Mouse (Mus musculus) stomach, embryonic 15.5 days (tissue): ENCODE results near the gene Ddx43. TPM values are rescaled to one million over a fixed set of nuclear protein-coding genes. Genes with fewer than 3 reads are reported as not detected.
"Not testable (repeated sequence)": the region's sequence is repeated elsewhere in the genome, so short reads cannot be mapped to it uniquely, and the experiment has no call there.

Source experiments
- ATAC-seq: fragments of 200-750 bp; cut with Nextera tagmentation; 2 replicates; pipeline ENCODE4 v1.8.0; 2017; ENCODE audit warnings: low read depth, moderate number of reproducible peaks, moderate TSS enrichment; ENCODE audit not compliant: insufficient read depth, low FRiP score
- H3K27ac ChIP-seq: fragments of 300-500 bp; sonication (generic); 2 replicates; pipeline ENCODE4 v1.5.1; 2015; ENCODE audit warnings: mild to moderate bottlenecking, inconsistent platforms
- H3K27me3 ChIP-seq: fragments of 300-500 bp; sonication (generic); replicated peaks from 2 replicates; pipeline ENCODE4 v1.6.1; 2015; ENCODE audit warnings: inconsistent platforms
- H3K36me3 ChIP-seq: fragments of 300-500 bp; sonication (generic); 2 replicates; pipeline ENCODE4 v1.6.1; 2015; ENCODE audit warnings: inconsistent platforms
- H3K4me1 ChIP-seq: fragments of 300-500 bp; sonication (generic); 2 replicates; pipeline ENCODE4 v1.6.1; 2015; ENCODE audit warnings: inconsistent platforms
- H3K4me2 ChIP-seq: fragments of 300-500 bp; sonication (generic); 2 replicates; pipeline ENCODE4 v1.6.1; 2015; ENCODE audit warnings: mild to moderate bottlenecking, inconsistent platforms
- H3K4me3 ChIP-seq: fragments of 300-500 bp; sonication (generic); replicated peaks from 2 replicates; pipeline ENCODE4 v1.5.1; 2015; ENCODE audit warnings: inconsistent platforms
- H3K9ac ChIP-seq: fragments of 300-500 bp; sonication (generic); 2 replicates; pipeline ENCODE4 v1.6.1; 2015; ENCODE audit warnings: inconsistent platforms
- H3K9me3 ChIP-seq: fragments of 300-500 bp; sonication (generic); 2 replicates; pipeline ENCODE4 v1.6.1; 2016; ENCODE audit warnings: inconsistent platforms
- WGBS: fragments of 180-500 bp; shearing (Covaris S2); methylation state at CpG from one replicate; pipeline ENCODE4 v1.1.7; 2015; 5-methylcytosine and 5-hydroxymethylcytosine counted together
- polyA plus RNA-seq: library from polyadenylated mRNA; unstranded; fragments of >200 nt; fragmentation: Nextera tagmentation; extraction: Ambion mirVana; gene quantifications from 2 replicates; pipeline ENCODE4 v1.2.1, GENCODE M21; 2015

Ddx43 gene
- polyA plus RNA-seq = 0.19 and 0.30 TPM in 2 replicates

DNA sequence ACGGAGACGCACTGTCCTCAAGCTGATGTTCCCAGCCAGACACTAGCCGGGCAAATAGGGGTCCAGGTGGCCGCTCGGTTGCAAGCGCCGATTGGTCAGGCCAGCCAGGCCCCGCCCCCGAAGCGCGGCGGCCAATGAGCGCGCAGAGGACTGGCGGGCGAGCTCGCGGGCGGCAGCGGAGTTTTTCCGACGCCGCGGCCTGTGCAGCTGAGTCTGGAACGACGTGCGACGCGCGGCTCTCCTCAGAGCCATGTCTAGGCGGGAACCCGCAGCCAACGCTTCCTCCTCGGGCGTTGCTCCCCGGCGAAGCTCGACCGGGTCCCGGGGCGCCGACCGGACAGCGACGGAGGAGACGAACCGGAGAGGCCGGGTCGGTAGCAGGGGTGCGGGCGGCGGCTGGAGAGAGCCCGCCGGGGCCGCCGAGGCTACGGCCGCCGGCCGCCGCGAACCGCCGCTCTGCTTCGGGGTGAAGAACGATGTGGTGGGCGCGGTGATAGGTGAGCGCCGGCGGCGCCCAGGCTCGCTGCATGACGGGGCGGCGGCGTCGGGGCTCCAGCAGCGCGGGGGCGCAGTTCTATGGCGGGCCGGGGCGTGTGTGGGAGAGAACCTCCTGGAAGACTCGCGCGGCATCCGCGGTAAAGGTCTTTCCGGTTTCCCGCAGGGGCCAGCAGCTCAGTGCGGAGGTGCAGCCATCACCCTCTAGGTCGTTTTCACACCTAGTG lies at the start of gene Ddx43:
TSS of gene Ddx43 (plus strand) at position 148 of the 722 bp plus-strand sequence.
- Histone ChIP-seq H3K27ac (no peak within 1 kb of the TSS), H3K36me3 (no peaks in the 10 kb centered on the region), H3K4me2 (peak within 1 kb of the TSS; percentile 70), H3K4me1 (peaks cover 9% of the 10 kb centered on the region; the same call in 1 of the 2 replicates), H3K9me3 (no peaks in the 10 kb centered on the region), H3K27me3 (peaks cover 48% of the 10 kb centered on the region), H3K4me3 (peak within 1 kb of the TSS; percentile 45), H3K9ac (no peak within 1 kb of the TSS)
- ATAC-seq = peak; percentile 78; the same call in 1 of the 2 replicates
- WGBS = 2% methylated on average over 93 of the region's 93 CpGs

- Histone ChIP-seq H3K9ac (no peak overlapping the region), H3K4me1 (no peaks in the 10 kb centered on the region), H3K9me3 (no peaks in the 10 kb centered on the region), H3K4me3 (no peak overlapping the region), H3K27ac (no peak overlapping the region), H3K36me3 (no peaks in the 10 kb centered on the region), H3K27me3 (no peaks in the 10 kb centered on the region), H3K4me2 (no peak overlapping the region)
- ATAC-seq = peak; percentile 76
- 41% methylated on average over 3 of the region's 3 CpGs for WGBS
Observed at GRCm38 (mm10) chr9:78347004-78347403, 48.6 kb upstream of the Ddx43 start.

- not testable (repeated sequence) for H3K27ac ChIP-seq, H3K4me1 ChIP-seq, H3K9ac ChIP-seq, H3K36me3 ChIP-seq, H3K4me3 ChIP-seq, H3K27me3 ChIP-seq, H3K4me2 ChIP-seq, ATAC-seq, H3K9me3 ChIP-seq
- WGBS = 51% methylated on average over 6 of the region's 6 CpGs
Observed at GRCm38 (mm10) chr9:78348206-78349004, 47.2 kb upstream of the Ddx43 start.

- H3K4me2 ChIP-seq, H3K9me3 ChIP-seq, H3K4me1 ChIP-seq, H3K4me3 ChIP-seq, H3K36me3 ChIP-seq, H3K27ac ChIP-seq, ATAC-seq, H3K9ac ChIP-seq, H3K27me3 ChIP-seq: not testable (repeated sequence)
- WGBS = 75% methylated on average over 3 of the region's 3 CpGs
Observed at GRCm38 (mm10) chr9:78349141-78349540, 46.4 kb upstream of the Ddx43 start.

DNA sequence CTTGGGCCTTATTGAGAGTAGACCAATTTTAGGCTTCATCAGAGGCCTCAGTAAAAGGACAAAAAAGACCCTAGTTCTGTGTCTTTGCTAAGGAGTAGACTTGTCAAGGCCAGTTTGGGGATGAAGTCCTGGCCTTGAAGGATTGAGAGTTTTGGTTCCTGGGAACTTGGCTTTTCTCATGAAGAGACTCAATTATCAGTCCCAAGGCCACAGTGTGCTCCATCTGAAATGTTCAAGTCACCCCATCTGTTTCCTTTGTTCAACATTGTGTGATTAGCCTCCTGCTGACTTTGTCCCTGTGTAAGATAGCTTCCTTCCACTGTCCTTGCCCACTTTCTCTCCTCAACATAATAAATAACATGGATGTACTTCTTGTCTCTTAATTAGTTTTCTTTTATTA lies 45.6 kb upstream of the Ddx43 start:
- H3K4me3 ChIP-seq, H3K4me1 ChIP-seq, H3K27me3 ChIP-seq, H3K27ac ChIP-seq, H3K9ac ChIP-seq, ATAC-seq, H3K4me2 ChIP-seq, H3K36me3 ChIP-seq, H3K9me3 ChIP-seq: not testable (repeated sequence)

DNA sequence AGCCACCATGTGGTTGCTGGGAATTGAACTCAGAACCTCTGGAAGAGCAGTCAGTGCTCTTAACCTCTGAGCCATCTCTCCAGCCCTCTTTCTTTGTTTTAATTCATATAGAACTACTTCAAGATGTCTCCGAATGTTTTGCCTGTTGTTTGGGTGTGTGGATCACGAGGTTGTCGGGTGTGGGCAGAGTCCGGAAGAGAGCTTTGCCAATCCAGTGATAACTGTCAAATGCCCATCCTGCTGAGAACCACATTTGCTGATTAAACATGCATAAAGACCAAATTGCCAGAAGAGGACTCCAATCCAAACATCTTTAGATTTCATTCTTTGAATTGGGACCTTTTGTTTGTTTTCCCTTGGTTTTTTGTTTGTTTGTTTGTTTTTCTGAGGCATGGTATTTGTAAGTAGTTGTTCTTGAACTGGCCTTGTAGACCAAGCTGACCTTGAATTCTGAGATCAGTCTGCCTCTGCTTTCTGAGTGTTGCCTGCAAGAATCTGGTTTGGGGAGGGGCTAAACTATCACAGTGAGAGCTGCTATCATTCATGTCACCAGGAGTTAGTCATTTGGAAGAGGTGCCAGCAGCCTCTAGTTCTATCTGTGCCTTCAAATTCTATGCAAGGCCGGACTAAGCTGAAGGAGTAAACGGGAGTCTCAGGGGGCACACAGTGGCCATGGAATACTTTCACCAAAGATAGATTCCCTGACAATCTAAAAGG lies 43.9 kb upstream of the Ddx43 start:
- Histone ChIP-seq H3K9ac (no peak overlapping the region), H3K4me1 (no peaks in the 10 kb centered on the region), H3K27me3 (no peaks in the 10 kb centered on the region), H3K4me2 (no peak overlapping the region), H3K4me3 (no peak overlapping the region), H3K27ac (no peak overlapping the region), H3K9me3 (no peaks in the 10 kb centered on the region), H3K36me3 (no peaks in the 10 kb centered on the region)
- WGBS = 77% methylated on average over 6 of the region's 6 CpGs
- no peak for ATAC-seq

DNA sequence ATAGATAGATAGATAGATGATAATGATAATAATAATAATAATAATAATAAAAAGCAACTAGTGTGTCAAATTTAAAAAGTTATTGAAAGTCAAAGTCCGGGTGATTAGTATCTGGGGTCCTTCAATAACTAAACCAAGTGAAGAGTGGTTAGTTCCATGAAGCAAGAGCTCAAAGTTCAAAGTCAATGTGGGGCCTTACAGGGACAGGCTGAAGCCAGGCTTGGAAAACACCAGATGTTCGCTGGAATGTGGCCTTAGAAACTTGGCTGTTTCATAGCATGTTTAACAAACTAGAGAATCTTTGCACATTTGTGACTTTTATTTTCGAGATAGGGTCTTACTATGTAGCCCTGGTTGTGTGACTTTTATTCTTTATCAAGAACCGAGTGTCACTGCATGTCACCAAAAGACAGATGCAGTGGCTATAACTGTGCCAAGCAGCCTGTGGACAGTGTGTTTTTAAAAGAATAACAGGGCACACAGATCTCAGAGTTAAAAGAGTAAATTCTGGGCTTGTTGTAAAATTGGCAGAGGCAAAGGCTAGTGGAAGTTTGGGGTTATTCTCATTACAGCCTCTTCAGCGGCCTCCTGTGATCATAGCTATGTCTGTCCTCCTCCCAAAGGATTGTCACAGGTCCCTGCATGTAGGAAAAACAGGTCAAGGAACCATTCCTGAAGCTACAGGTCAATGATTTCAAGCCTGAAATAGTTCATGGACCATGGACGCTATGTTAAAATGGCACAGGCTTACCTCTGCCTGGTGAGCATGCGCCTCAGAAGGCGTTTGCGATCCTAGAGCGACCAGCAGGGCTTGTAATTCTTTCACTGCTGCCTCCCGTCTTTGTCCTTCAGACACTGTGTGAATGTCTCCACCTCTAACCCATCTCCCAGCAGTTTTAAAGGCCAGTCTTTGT lies 40.7 kb upstream of the Ddx43 start:
- H3K9ac ChIP-seq = no peak overlapping the region
- no peak for ATAC-seq
- no peaks in the 10 kb centered on the region for H3K27me3 ChIP-seq
- WGBS = 79% methylated on average over 11 of the region's 11 CpGs
- no peaks in the 10 kb centered on the region for H3K4me1 ChIP-seq
- H3K36me3 ChIP-seq = no peaks in the 10 kb centered on the region
- no peak overlapping the region for H3K27ac ChIP-seq
- H3K9me3 ChIP-seq = no peaks in the 10 kb centered on the region
- H3K4me3 ChIP-seq = no peak overlapping the region
- H3K4me2 ChIP-seq = no peak overlapping the region

DNA sequence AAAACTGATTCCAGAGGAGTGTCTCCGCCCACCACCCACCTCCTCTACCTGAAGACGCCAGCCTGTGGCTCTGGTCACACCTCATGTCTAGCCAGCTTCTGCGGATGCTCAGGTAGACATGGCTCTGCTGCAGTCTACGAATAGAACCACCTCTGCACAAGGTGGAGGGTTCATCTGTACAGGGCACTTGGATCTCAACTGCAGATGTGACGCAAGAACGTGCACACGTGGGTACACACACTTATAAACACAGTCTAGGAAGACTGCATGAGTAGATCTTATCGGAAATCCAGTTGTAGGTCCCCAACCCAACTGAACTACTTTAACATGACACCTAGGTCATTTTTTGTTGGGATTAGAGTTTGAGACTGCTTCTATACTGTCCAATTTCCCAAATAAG lies 40.0 kb upstream of the Ddx43 start, which contains the start of gene Gsta2:
TSS of gene Gsta2 (minus strand) at position 178 of the 400 bp plus-strand sequence.
- 87% methylated on average over 8 of the region's 8 CpGs for WGBS
- no peaks in the 10 kb centered on the region for H3K27me3 ChIP-seq
- H3K9me3 ChIP-seq = no peaks in the 10 kb centered on the region
- no peaks in the 10 kb centered on the region for H3K36me3 ChIP-seq
- H3K9ac ChIP-seq = no peak within 1 kb of the TSS
- no peak within 1 kb of the TSS for H3K27ac ChIP-seq
- no peak within 1 kb of the TSS for H3K4me3 ChIP-seq
- no peaks in the 10 kb centered on the region for H3K4me1 ChIP-seq
- H3K4me2 ChIP-seq = no peak within 1 kb of the TSS
- no peak for ATAC-seq

- Histone ChIP-seq H3K36me3 (no peaks in the 10 kb centered on the region), H3K4me1 (no peaks in the 10 kb centered on the region), H3K27ac (no peak overlapping the region), H3K4me3 (no peak overlapping the region), H3K27me3 (no peaks in the 10 kb centered on the region), H3K4me2 (no peak overlapping the region), H3K9me3 (no peaks in the 10 kb centered on the region), H3K9ac (no peak overlapping the region)
- ATAC-seq = no peak
- WGBS = 15% methylated on average over 9 of the region's 9 CpGs
Observed at GRCm38 (mm10) chr9:78358053-78358452, 37.5 kb upstream of the Ddx43 start.

GRCm38 (mm10) chr9:78359750-78360483 lies 35.7 kb upstream of the Ddx43 start:
- H3K4me1 ChIP-seq = no peaks in the 10 kb centered on the region
- H3K9me3 ChIP-seq = no peaks in the 10 kb centered on the region
- H3K4me2 ChIP-seq = no peak overlapping the region
- H3K27me3 ChIP-seq = no peaks in the 10 kb centered on the region
- H3K4me3 ChIP-seq = no peak overlapping the region
- WGBS = 72% methylated on average over 6 of the region's 6 CpGs
- H3K27ac ChIP-seq = no peak overlapping the region
- ATAC-seq = no peak
- no peak overlapping the region for H3K9ac ChIP-seq
- no peaks in the 10 kb centered on the region for H3K36me3 ChIP-seq

- H3K9ac ChIP-seq = no peak overlapping the region
- no peaks in the 10 kb centered on the region for H3K27me3 ChIP-seq
- H3K4me2 ChIP-seq = no peak overlapping the region
- WGBS = 46% methylated on average over 2 of the region's 2 CpGs
- H3K27ac ChIP-seq = no peak overlapping the region
- H3K4me1 ChIP-seq = no peaks in the 10 kb centered on the region
- ATAC-seq = no peak
- no peaks in the 10 kb centered on the region for H3K36me3 ChIP-seq
- H3K9me3 ChIP-seq = no peaks in the 10 kb centered on the region
- H3K4me3 ChIP-seq = no peak overlapping the region
Observed at GRCm38 (mm10) chr9:78360484-78360872, 35.1 kb upstream of the Ddx43 start.
